Mouse (Mus musculus) spleen, adult 2 months (tissue): ENCODE results near the gene Hhatl.

Experiments
- CTCF ChIP-seq: fragments of 200-500 bp; IDR thresholded peaks from 2 replicates; pipeline ENCODE4 v1.5.1; 2011; ENCODE audit warnings: mild to moderate bottlenecking, inconsistent platforms; ENCODE audit not compliant: insufficient read depth, insufficient read length, insufficient replicate concordance; ENCODE audit errors: extremely low read depth
- POLR2A ChIP-seq: fragments of 200-500 bp; IDR thresholded peaks from 2 replicates; pipeline ENCODE4 v1.6.1; 2011; ENCODE audit warnings: low read depth, low read length, inconsistent platforms

GRCm38 (mm10) chr9:121822585-121822991 lies 30.3 kb upstream of the Hhatl start:
- TF ChIP-seq POLR2A = no peak
- no peak for TF ChIP-seq CTCF
